Mouse (Mus musculus) kidney, adult 10 weeks (tissue): ENCODE results near the gene Tpp1. TPM values are rescaled to one million over a fixed set of nuclear protein-coding genes. Genes with fewer than 3 reads are reported as not detected.

Experiments
- polyA plus RNA-seq: library from polyadenylated mRNA; stranded (reverse); fragments of 350-450 nt; fragmentation: Illumina TruSeq; extraction: RNeasy Lipid Tissue Mini Kit (QIAGEN cat#74804); gene quantifications from one replicate; pipeline ENCODE4 v1.2.3, GENCODE M21; 2014; ENCODE audit warnings: low read depth, low replicate concordance

The Tpp1 gene
- 183 TPM for polyA plus RNA-seq

GRCm38 (mm10) chr7:105751491-105752433 lies at the start of gene Tpp1:
Gene Tpp1, minus strand, starts transcription at chr7:105752235.

GRCm38 (mm10) chr7:105787285-105788140 lies 35.5 kb upstream of the Tpp1 start, which contains the start of gene Dchs1:
Gene Dchs1, minus strand, starts transcription at chr7:105787654.

GRCm38 (mm10) chr7:105743926-105744590 lies 8.0 kb downstream of the Tpp1 start, which contains the start of gene Taf10:
Gene Taf10, minus strand, starts transcription at chr7:105744361.

GRCm38 (mm10) chr7:105736911-105737521 lies 15.0 kb downstream of the Tpp1 start, which contains the start of gene Rrp8:
Gene Rrp8, minus strand, starts transcription at chr7:105737385.

GRCm38 (mm10) chr7:105736264-105736901 lies 15.7 kb downstream of the Tpp1 start, which contains the start of gene Ilk:
Gene Ilk, plus strand, starts transcription at chr7:105736592.

Other genes starting within 250 kb of the Tpp1 start
- gene Smpd1, start 197.9 kb downstream of the Tpp1 start, polyA plus RNA-seq: 9.9 TPM
- gene Apbb1, start 170.6 kb downstream of the Tpp1 start, polyA plus RNA-seq: 2.7 TPM
- not detected for gene Hpx, start 152.1 kb downstream of the Tpp1 start, polyA plus RNA-seq
- gene Trim3, start 118.7 kb downstream of the Tpp1 start, polyA plus RNA-seq: 5.3 TPM
- gene Timm10b, start 112.2 kb downstream of the Tpp1 start, polyA plus RNA-seq: 29.8 TPM
- gene Arfip2, start 111.8 kb downstream of the Tpp1 start, polyA plus RNA-seq: 9.8 TPM
- gene Gm45799, start 111.7 kb downstream of the Tpp1 start, polyA plus RNA-seq: 0.65 TPM
- 3.4 TPM for gene Dnhd1, start 101.4 kb downstream of the Tpp1 start, polyA plus RNA-seq
- 41.7 TPM for gene Ilk, start 15.6 kb downstream of the Tpp1 start, polyA plus RNA-seq
- gene Rrp8, start 14.8 kb downstream of the Tpp1 start, polyA plus RNA-seq: 21.7 TPM
- gene Taf10, start 7.9 kb downstream of the Tpp1 start, polyA plus RNA-seq: 8.3 TPM
- gene Dchs1, start 35.4 kb upstream of the Tpp1 start, polyA plus RNA-seq: 0.08 TPM
- 13.9 TPM for gene Mrpl17, start 58.9 kb upstream of the Tpp1 start, polyA plus RNA-seq
- gene Gm4070, start 201.7 kb upstream of the Tpp1 start, polyA plus RNA-seq: 22.4 TPM